Mouse (Mus musculus) cerebellum, adult 2 months (tissue): ENCODE results near the gene Slc8a2.

Experiments used
- CTCF ChIP-seq: fragments of 200-500 bp; IDR thresholded peaks from 2 replicates; pipeline ENCODE4 v1.5.1; 2011; ENCODE audit warnings: low read depth, mild to moderate bottlenecking, control low read depth, low read length, moderate library complexity, borderline replicate concordance; ENCODE audit not compliant: insufficient read depth
- POLR2A ChIP-seq: fragments of 200-500 bp; IDR thresholded peaks from 2 replicates; pipeline ENCODE4 v1.6.1; 2011; ENCODE audit warnings: low read length, control low read depth, borderline replicate concordance; ENCODE audit not compliant: insufficient read depth

DNA sequence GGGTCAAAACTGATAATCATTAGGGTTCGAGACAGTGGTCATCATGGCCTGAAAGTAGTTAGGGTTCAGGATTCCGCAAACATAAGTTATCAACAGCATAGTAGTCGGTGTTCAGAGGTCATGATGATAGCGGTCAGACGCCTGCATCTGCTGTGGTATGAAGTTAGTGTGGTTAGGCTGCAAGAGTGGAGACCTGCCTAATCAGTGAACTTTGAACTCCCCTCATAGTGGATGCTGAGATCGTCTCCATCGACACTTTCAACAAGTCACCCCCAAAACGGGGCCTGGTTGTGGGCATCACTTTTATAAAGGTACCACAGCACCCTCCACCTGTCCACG, 9.4 kb upstream of the Slc8a2 start:
- TF ChIP-seq CTCF (no peak), POLR2A (no peak)
